Mouse (Mus musculus) midbrain, embryonic 16.5 days (tissue): Measurements from ENCODE around the gene Akap13. TPM values are rescaled to one million over a fixed set of nuclear protein-coding genes. Genes with fewer than 3 reads are reported as not detected.
"Not testable (repeated sequence)": the region's sequence is repeated elsewhere in the genome, so short reads cannot be mapped to it uniquely, and the experiment has no call there.

Experiments used
- ATAC-seq: fragments of 200-750 bp; cut with Nextera tagmentation; 2 replicates; pipeline ENCODE4 v1.8.0; 2017; ENCODE audit warnings: moderate TSS enrichment
- H3K27ac ChIP-seq: fragments of 300-500 bp; sonication (generic); 2 replicates; pipeline ENCODE4 v1.5.1; 2014; ENCODE audit warnings: mild to moderate bottlenecking, low read length, mixed read lengths
- H3K27me3 ChIP-seq: fragments of 300-500 bp; sonication (generic); 2 replicates; pipeline ENCODE4 v1.6.1; 2014; ENCODE audit warnings: low read depth, low read length, mixed read lengths; ENCODE audit not compliant: control insufficient read depth, insufficient read depth
- H3K36me3 ChIP-seq: fragments of 300-500 bp; sonication (generic); 2 replicates; pipeline ENCODE4 v1.6.1; 2014; ENCODE audit warnings: mild to moderate bottlenecking, low read length, moderate library complexity, mixed read lengths; ENCODE audit not compliant: control insufficient read depth, insufficient read depth
- H3K4me1 ChIP-seq: fragments of 300-500 bp; sonication (generic); 2 replicates; pipeline ENCODE4 v1.6.1; 2014; ENCODE audit warnings: mild to moderate bottlenecking, low read length, mixed read lengths; ENCODE audit not compliant: control insufficient read depth, insufficient read depth
- H3K4me2 ChIP-seq: fragments of 300-500 bp; sonication (generic); 2 replicates; pipeline ENCODE4 v1.6.1; 2014; ENCODE audit warnings: mild to moderate bottlenecking, low read length, mixed read lengths
- H3K4me3 ChIP-seq: fragments of 300-500 bp; sonication (generic); 2 replicates; pipeline ENCODE4 v1.5.1; 2014; ENCODE audit warnings: low read depth, mild to moderate bottlenecking, low read length, moderate library complexity, mixed read lengths
- H3K9ac ChIP-seq: fragments of 300-500 bp; sonication (generic); 2 replicates; pipeline ENCODE4 v1.6.1; 2014; ENCODE audit warnings: low read depth, low read length, mixed read lengths
- H3K9me3 ChIP-seq: fragments of 300-500 bp; sonication (generic); replicated peaks from 2 replicates; pipeline ENCODE4 v1.6.1; 2014; ENCODE audit warnings: mild to moderate bottlenecking, low read length, mixed read lengths; ENCODE audit not compliant: control insufficient read depth, poor library complexity, severe bottlenecking
- WGBS: fragments of 180-500 bp; shearing (Covaris S2); extraction: QIAGEN DNeasy Blood & Tissue Kit; methylation state at CpG from one replicate; pipeline ENCODE4 v1.1.7; 2014; 5-methylcytosine and 5-hydroxymethylcytosine counted together
- polyA plus RNA-seq: library from polyadenylated mRNA; unstranded; fragments of >200 nt; fragmentation: Nextera tagmentation; extraction: Ambion mirVana; gene quantifications from 2 replicates; pipeline ENCODE4 v1.2.1, GENCODE M21; 2015

The Akap13 gene
- polyA plus RNA-seq, 1 experiment from 2014 or later: 10.7 TPM

- no peak for ATAC-seq
- Histone ChIP-seq H3K9ac (no peak overlapping the region), H3K27ac (no peak overlapping the region), H3K36me3 (0 out of 2 replicates have a peak, but pooled peaks cover 3% of the 10 kb centered on the region), H3K4me2 (no peak overlapping the region), H3K4me3 (no peak overlapping the region), H3K4me1 (no peaks in the 10 kb centered on the region), H3K27me3 (no peaks in the 10 kb centered on the region), H3K9me3 (no peaks in the 10 kb centered on the region)
- WGBS: 99% methylated on average over 2 of the region's 2 CpGs
Observed at GRCm38 (mm10) chr7:75733166-75733565, 277.8 kb downstream of the Akap13 start.

GRCm38 (mm10) chr7:75739075-75739725 is 283.9 kb downstream of the Akap13 start:
- no peak overlapping the region for H3K27ac ChIP-seq
- H3K27me3 ChIP-seq: no peaks in the 10 kb centered on the region
- no peak overlapping the region for H3K4me3 ChIP-seq
- no peak overlapping the region for H3K9ac ChIP-seq
- no peak overlapping the region for H3K4me2 ChIP-seq
- no peaks in the 10 kb centered on the region for H3K36me3 ChIP-seq
- H3K4me1 ChIP-seq: no peaks in the 10 kb centered on the region
- peak; percentile 87 for ATAC-seq
- 55% methylated on average over 10 of the region's 10 CpGs for WGBS
- H3K9me3 ChIP-seq: no peaks in the 10 kb centered on the region

- H3K4me1 ChIP-seq: no peaks in the 10 kb centered on the region
- no peaks in the 10 kb centered on the region for H3K36me3 ChIP-seq
- no peak for ATAC-seq
- no peak overlapping the region for H3K9ac ChIP-seq
- H3K4me2 ChIP-seq: no peak overlapping the region
- no peaks in the 10 kb centered on the region for H3K9me3 ChIP-seq
- H3K4me3 ChIP-seq: no peak overlapping the region
- H3K27me3 ChIP-seq: no peaks in the 10 kb centered on the region
- 61% methylated on average over 2 of the region's 2 CpGs for WGBS
- H3K27ac ChIP-seq: no peak overlapping the region
Observed at GRCm38 (mm10) chr7:75744528-75744927, 289.2 kb downstream of the Akap13 start.

GRCm38 (mm10) chr7:75744978-75745638 is 289.8 kb downstream of the Akap13 start:
- no peak overlapping the region for H3K4me2 ChIP-seq
- no peak overlapping the region for H3K27ac ChIP-seq
- H3K36me3 ChIP-seq: no peaks in the 10 kb centered on the region
- no peak overlapping the region for H3K4me3 ChIP-seq
- no peaks in the 10 kb centered on the region for H3K9me3 ChIP-seq
- 89% methylated on average over 7 of the region's 7 CpGs for WGBS
- H3K9ac ChIP-seq: no peak overlapping the region
- H3K4me1 ChIP-seq: no peaks in the 10 kb centered on the region
- no peaks in the 10 kb centered on the region for H3K27me3 ChIP-seq
- ATAC-seq: no peak

GRCm38 (mm10) chr7:75745969-75746368 is 290.6 kb downstream of the Akap13 start:
- not testable (repeated sequence) for H3K27me3 ChIP-seq, H3K4me2 ChIP-seq, H3K4me3 ChIP-seq, H3K9me3 ChIP-seq, H3K9ac ChIP-seq, H3K36me3 ChIP-seq, ATAC-seq, H3K4me1 ChIP-seq, H3K27ac ChIP-seq
- 55% methylated on average over 3 of the region's 3 CpGs for WGBS

GRCm38 (mm10) chr7:75750581-75750980 is 295.2 kb downstream of the Akap13 start:
- Histone ChIP-seq H3K4me2 (no peak overlapping the region), H3K9ac (no peak overlapping the region), H3K36me3 (no peaks in the 10 kb centered on the region), H3K9me3 (no peaks in the 10 kb centered on the region), H3K27me3 (no peaks in the 10 kb centered on the region), H3K27ac (no peak overlapping the region), H3K4me1 (peaks cover 2% of the 10 kb centered on the region; the same call in 1 of the 2 replicates), H3K4me3 (no peak overlapping the region)
- 88% methylated on average over 9 of the region's 9 CpGs for WGBS
- ATAC-seq: no peak

- 90% methylated on average over 14 of the region's 14 CpGs for WGBS
- no peaks in the 10 kb centered on the region for H3K36me3 ChIP-seq
Observed at GRCm38 (mm10) chr7:75751161-75751803, 295.9 kb downstream of the Akap13 start.

GRCm38 (mm10) chr7:75752442-75753191 is 297.3 kb downstream of the Akap13 start:
- no peak for ATAC-seq
- H3K4me2 ChIP-seq: no peak overlapping the region

More at GRCm38 (mm10) chr7:75751161-75751803, 295.9 kb downstream of the Akap13 start:
- peaks cover 2% of the 10 kb centered on the region; the same call in 1 of the 2 replicates for H3K4me1 ChIP-seq
- no peak for ATAC-seq
- no peak overlapping the region for H3K9ac ChIP-seq
- no peak overlapping the region for H3K27ac ChIP-seq
- H3K27me3 ChIP-seq: no peaks in the 10 kb centered on the region
- H3K9me3 ChIP-seq: no peaks in the 10 kb centered on the region
- H3K4me2 ChIP-seq: no peak overlapping the region
- no peak overlapping the region for H3K4me3 ChIP-seq

More at GRCm38 (mm10) chr7:75752442-75753191, 297.3 kb downstream of the Akap13 start:
- 60% methylated on average over 22 of the region's 22 CpGs for WGBS
- H3K4me3 ChIP-seq: no peak overlapping the region
- no peaks in the 10 kb centered on the region for H3K9me3 ChIP-seq
- H3K4me1 ChIP-seq: peaks cover 2% of the 10 kb centered on the region; the same call in 1 of the 2 replicates
- no peak overlapping the region for H3K9ac ChIP-seq
- no peak overlapping the region for H3K27ac ChIP-seq
- H3K36me3 ChIP-seq: no peaks in the 10 kb centered on the region
- no peaks in the 10 kb centered on the region for H3K27me3 ChIP-seq
